Mouse (Mus musculus) thymus, postnatal 0 days (tissue): ENCODE data around the gene Skil. TPM values are rescaled to one million over a fixed set of nuclear protein-coding genes. Genes with fewer than 3 reads are reported as not detected.
"Not testable (repeated sequence)": the region's sequence is repeated elsewhere in the genome, so short reads cannot be mapped to it uniquely, and the experiment has no call there.

ENCODE experiments used
- DNase-seq: peaks from one replicate; pipeline ENCODE4 v3.0.0-alpha.2; 2015; ENCODE audit warnings: low spot score
- polyA plus RNA-seq: library from polyadenylated mRNA; unstranded; fragments of >200 nt; fragmentation: Nextera tagmentation; extraction: Ambion mirVana; gene quantifications from 2 replicates; pipeline ENCODE4 v1.2.1, GENCODE M21; 2015

The Skil gene
- polyA plus RNA-seq, 1 experiment from 2014 or later, result 17.0 TPM

GRCm38 (mm10) chr3:31126848-31127247, 32.0 kb downstream of the Skil start:
- no peak for DNase-seq

GRCm38 (mm10) chr3:31129766-31130165, 34.9 kb downstream of the Skil start:
- no peak for DNase-seq

GRCm38 (mm10) chr3:31133664-31134063, 38.8 kb downstream of the Skil start:
- no peak for DNase-seq

GRCm38 (mm10) chr3:31134246-31134645, 39.4 kb downstream of the Skil start:
- DNase-seq, result no peak

GRCm38 (mm10) chr3:31134696-31135095, 39.8 kb downstream of the Skil start:
- no peak for DNase-seq

- DNase-seq, result not testable (repeated sequence)
Measured at GRCm38 (mm10) chr3:31136591-31136990, 41.7 kb downstream of the Skil start.

GRCm38 (mm10) chr3:31138454-31139424, 43.9 kb downstream of the Skil start:
- peak; percentile 84 for DNase-seq

GRCm38 (mm10) chr3:31141621-31142020, 46.8 kb downstream of the Skil start:
- DNase-seq, result no peak

GRCm38 (mm10) chr3:31145222-31145621, 50.4 kb downstream of the Skil start:
- not testable (repeated sequence) for DNase-seq

- peak; percentile 76 for DNase-seq
Measured at GRCm38 (mm10) chr3:31145641-31146290, 50.9 kb downstream of the Skil start.

- DNase-seq, result no peak
Measured at GRCm38 (mm10) chr3:31148595-31148994, 53.7 kb downstream of the Skil start.

GRCm38 (mm10) chr3:31149706-31150105, 54.8 kb downstream of the Skil start, which contains the start of gene Cldn11:
Cldn11 (plus strand) TSS chr3:31149920.
- peak; percentile 23 for DNase-seq

GRCm38 (mm10) chr3:31152108-31152507, 57.2 kb downstream of the Skil start:
- DNase-seq, result no peak

GRCm38 (mm10) chr3:31156126-31156525, 61.3 kb downstream of the Skil start:
- no peak for DNase-seq

GRCm38 (mm10) chr3:31157776-31158175, 62.9 kb downstream of the Skil start:
- DNase-seq, result no peak

- no peak for DNase-seq
Measured at GRCm38 (mm10) chr3:31160046-31160445, 65.2 kb downstream of the Skil start.

GRCm38 (mm10) chr3:31161336-31161735, 66.5 kb downstream of the Skil start:
- no peak for DNase-seq

GRCm38 (mm10) chr3:31162860-31163259, 68.0 kb downstream of the Skil start:
- DNase-seq, result no peak

GRCm38 (mm10) chr3:31165803-31166202, 70.9 kb downstream of the Skil start:
- DNase-seq, result no peak

- no peak for DNase-seq
Measured at GRCm38 (mm10) chr3:31166365-31166871, 71.6 kb downstream of the Skil start.
